Mouse (Mus musculus) megakaryocyte, adult 5-6 weeks (primary cell): Measurements from ENCODE around the gene Clrn3. TPM values are rescaled to one million over a fixed set of nuclear protein-coding genes. Genes with fewer than 3 reads are reported as not detected.

ENCODE experiments used
- total RNA-seq, 2 experiments: library from RNA; stranded (forward) in 1 of 2; stranded (reverse) in 1 of 2; fragments of 153-499, 151-499 nt in 1 of 2; fragments of 221-1000, 200-1000 nt in 1 of 2; gene quantifications; 2 replicates each; pipeline versions ENCODE4 v1.2.3 to v1.2.4; 2015 to 2017

Gene Clrn3
- total RNA-seq, 2 experiments from 2014 or later: not detected

Other genes with a start within 250 kb of the Clrn3 start
- gene Foxi2, start 118.3 kb downstream of the Clrn3 start, total RNA-seq (2015): not detected in 2 replicates
- not detected in 2 replicates for gene Foxi2, start 118.3 kb downstream of the Clrn3 start, total RNA-seq (2017)
- 86.4 and 88.1 TPM in 2 replicates for gene Ptpre, start 8.8 kb upstream of the Clrn3 start, total RNA-seq (2015)
- gene Ptpre, start 8.8 kb upstream of the Clrn3 start, total RNA-seq (2017): 83.6 and 93.5 TPM in 2 replicates
- 558 and 564 TPM in 2 replicates for gene Mki67, start 187.7 kb upstream of the Clrn3 start, total RNA-seq (2015)
- gene Mki67, start 187.7 kb upstream of the Clrn3 start, total RNA-seq (2017): 458 and 547 TPM in 2 replicates